Mouse (Mus musculus): ENCODE results near the gene Zfp318.

Zfp318 gene

DNA sequence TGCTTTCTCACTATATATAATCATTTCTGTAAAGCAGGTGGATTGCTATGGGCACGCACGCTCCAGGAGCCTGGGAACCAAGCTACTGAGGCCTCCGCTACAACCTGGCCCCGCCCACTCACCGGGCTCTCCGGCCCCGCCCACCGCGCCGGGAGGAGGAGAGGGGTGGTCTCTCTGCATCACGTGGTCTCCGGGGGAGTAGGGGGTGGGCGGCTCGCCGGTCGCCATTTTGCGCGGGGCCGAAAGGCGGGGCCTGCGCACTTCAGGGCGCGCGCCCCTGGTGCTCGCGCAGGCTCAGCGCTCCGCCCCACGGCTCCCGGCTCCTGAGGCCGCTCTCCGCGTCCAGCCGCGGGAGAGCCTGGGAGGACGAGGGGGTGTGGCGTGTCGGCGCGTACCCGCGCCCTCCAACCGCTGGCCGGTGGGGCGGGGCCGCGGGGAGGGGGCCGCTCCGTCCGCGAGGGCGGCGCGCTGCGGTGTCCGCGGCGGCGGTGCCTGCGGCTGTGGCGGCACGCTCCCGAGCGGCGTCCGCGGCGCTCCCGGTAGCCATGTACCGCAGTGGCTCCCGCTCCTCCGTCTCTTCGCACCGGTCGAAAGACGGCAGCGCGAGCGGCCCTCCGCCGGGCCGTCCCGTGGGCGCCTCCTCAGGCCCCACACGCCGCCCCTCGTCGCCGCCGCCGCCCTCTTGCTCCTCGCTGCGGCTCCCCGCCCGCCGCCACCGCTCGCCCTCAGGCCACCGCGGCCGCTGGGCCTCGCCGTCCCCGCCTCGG is at the start of gene Zfp318:
TSS of gene Zfp318 (plus strand) at position 438 of the 767 bp plus-strand sequence.
- peak; percentile 98 for DNase-seq (ENCODE audit: low spot score)

DNA sequence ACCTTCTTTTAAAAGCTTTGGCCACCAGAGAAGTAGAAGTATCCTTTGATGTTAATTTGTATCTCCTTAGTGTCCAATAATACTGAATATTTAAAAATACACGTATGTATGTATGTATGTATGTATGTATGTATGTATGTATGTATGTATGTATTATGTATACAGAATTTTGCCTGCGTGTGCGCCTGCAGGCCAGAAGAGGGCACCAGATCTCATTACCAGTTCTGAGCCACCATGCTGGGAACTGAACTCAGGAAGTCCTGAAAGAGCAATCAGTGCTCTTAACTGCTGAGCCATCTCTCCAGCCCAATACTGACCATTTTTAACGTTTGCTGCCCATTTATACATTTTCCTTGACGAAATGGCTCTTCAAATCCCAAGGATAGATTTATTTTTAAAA is 47.1 kb upstream of the Zfp318 start:
- no peak for DNase-seq (ENCODE audit: low spot score)

DNA sequence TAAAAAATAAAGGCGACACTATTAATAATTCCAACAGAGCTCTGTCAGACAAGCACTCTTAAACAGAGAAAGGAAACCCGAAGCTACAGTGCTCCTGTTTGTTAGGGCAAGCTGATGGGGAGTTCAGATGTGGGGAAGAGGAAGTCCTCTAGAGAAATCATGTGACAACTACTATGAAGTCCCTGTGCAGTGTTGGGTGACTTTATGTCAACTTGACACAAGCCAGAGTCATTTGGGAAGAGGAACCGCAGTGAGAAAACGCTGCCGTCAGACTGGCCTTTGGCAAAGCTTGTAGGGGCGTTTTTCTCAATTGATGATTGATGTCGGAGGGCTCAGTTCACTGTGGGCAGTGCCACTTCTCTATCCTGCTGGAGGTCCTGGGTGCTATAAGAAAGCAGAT is 42.3 kb upstream of the Zfp318 start:
- DNase-seq (ENCODE audit: low spot score), result no peak

DNA sequence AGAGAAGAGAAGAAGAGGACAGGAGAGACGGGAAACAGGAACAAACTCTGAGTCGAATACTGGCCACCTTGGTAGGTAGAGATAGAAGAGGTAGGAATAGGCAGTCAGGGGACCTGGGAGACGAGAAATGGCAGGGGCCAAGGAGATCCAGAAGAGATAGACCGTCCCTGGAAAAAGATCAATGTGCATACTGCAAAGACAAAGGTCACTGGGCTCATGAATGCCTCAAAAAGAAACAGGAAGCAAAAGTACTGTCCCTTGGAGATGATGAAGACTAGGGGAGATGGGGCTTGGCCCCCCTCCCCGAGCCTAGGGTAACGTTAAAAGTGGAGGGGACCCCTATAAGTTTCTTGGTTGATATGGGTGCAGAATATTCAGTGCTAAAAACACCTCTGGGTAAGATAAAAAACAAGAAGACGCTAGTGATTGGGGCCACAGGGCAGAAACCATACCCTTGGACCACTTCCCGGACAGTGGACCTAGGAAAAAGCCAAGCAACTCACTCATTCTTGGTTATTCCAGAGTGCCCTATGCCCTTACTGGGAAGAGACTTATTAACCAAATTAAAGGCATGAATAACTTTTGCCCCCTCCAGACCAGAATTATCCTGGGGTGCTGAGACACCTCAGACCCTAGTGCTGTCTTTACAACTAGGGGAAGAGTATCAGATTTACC is 32.4 kb upstream of the Zfp318 start:
- DNase-seq (ENCODE audit: low spot score), result no peak

GRCm38 (mm10) chr17:46371783-46372182 is 11.7 kb upstream of the Zfp318 start:
- peak; percentile 24 for DNase-seq (ENCODE audit: low spot score)

GRCm38 (mm10) chr17:46378564-46378963 is 5.0 kb upstream of the Zfp318 start:
- no peak for DNase-seq (ENCODE audit: low spot score)

DNA sequence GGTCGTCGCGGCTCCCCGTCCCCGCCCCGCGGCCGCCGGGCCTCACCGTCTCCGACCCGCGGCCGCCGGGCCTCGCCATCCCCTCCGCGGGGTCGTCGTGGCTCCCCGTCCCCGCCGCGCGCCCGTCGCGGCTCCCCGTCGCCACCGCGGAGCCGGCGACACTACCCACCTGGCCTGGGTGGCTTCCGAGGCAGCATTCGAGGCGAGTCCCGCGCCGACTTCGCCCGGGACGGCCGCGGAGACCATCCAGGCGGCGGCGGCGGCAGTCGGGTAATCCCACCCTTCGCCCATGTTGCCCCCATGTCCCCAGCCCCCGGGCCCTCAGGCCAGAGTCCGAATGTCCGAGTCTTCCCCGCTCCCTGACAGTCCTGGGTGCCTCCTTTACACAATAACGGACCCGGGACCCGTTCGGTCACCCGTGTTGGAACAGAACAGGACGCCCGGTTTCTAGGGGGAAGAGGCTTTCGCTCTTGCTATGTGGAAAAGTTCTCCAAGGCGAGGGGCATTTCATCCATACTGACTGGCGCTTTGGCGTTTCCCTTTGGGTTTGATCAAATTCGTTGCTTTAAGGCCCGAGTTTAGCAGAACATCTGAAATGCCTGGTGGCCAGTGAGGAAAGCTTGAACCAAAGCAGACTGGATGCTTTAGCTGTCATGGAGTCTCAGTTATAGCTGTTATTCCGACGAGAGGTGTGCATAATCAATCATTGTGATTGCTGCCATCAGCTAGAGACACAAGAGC is 700 bp downstream of the Zfp318 start:
- no peak for DNase-seq (ENCODE audit: low spot score)

DNA sequence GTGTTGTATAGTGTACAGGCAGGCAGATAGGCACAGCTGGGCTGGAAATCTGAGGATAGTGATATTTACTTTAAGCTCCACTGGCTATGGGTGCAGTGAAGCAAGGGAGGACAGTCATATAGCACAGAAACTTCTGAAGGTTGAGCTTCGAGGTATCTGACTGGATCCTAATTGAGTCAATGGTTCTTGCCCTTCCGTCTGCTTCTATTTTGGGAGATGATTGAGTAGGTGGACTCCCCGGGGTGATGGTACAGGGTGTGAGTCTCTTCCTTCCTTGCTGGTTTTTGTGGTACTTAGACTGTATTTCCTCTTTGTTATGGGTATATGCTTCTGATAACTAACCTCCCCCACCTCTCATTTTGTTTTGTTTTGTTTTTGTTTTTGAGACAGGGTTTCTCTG is 4.7 kb downstream of the Zfp318 start:
- no peak for DNase-seq (ENCODE audit: low spot score)

- no peak for DNase-seq (ENCODE audit: low spot score)
Measured at GRCm38 (mm10) chr17:46393012-46393411, 9.5 kb downstream of the Zfp318 start.

- DNase-seq (ENCODE audit: low spot score), result no peak
Measured at GRCm38 (mm10) chr17:46394631-46395030, 11.1 kb downstream of the Zfp318 start.

DNA sequence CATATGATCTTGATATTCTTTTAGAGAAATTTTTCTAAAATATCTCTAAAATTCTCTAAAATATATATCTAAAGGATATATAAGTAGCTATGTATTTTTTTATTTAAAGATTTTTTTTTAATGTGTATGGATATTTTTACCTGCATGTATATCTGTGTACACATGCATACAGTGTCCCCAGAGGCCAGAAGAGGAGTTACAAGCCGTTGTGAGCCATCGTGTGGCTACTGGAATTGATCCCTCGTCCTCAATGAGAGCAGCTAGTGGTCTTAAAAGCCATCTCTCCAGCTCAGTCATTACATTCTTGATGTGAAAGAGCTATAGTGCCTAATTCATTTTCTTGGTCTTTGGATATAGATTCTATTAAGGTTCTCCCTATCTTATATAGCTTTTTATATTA is 24.9 kb downstream of the Zfp318 start:
- no peak for DNase-seq (ENCODE audit: low spot score)

DNA sequence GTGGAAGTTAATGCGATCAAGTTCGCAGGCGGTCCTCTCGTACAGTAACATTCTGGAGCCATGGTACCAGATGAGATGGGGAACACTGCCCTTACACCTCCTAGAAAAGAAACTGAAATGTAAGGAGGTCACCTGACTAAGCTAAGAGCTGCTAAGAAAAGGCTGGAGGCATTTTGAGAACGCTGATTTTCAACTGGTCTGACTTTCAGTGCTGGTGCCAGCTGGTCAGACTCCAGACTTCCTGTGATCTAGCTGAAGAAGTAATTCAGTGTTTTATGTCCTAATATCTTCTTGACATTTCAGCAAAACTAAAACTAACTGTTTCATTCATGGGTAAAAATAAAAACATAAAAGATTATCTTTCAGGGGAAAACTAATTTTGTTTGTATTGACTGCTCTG is 35.1 kb downstream of the Zfp318 start:
- no peak for DNase-seq (ENCODE audit: low spot score)

- DNase-seq (ENCODE audit: low spot score), result no peak
Measured at GRCm38 (mm10) chr17:46419717-46420116, 36.2 kb downstream of the Zfp318 start.

DNA sequence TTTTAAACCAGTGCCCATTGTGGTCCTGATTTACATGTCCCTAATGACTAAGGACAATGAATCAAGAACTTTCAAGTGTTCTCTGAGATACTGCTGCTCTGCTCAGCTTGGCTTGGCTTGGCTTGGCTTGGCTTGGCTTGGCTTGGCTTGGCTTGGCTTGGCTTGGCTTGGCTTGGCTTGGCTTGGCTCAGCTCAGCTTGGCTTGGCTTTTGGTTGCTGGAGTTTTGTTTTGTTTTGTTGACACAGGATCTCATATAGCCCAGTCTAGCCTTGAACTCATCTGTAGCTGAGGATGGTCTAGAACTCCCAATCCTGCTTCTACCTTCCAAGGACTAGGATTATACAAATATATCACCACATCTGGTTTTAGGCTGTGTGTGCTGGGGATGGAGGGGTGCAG is 43.0 kb downstream of the Zfp318 start:
- no peak for DNase-seq (ENCODE audit: low spot score)

GRCm38 (mm10) chr17:46428761-46429414 is 45.4 kb downstream of the Zfp318 start, which contains the start of gene Crip3:
Gene Crip3, plus strand, starts transcription at chr17:46428926.
- DNase-seq (ENCODE audit: low spot score), result no peak

- no peak for DNase-seq (ENCODE audit: low spot score)
Measured at GRCm38 (mm10) chr17:46433627-46434026, 50.1 kb downstream of the Zfp318 start.

DNA sequence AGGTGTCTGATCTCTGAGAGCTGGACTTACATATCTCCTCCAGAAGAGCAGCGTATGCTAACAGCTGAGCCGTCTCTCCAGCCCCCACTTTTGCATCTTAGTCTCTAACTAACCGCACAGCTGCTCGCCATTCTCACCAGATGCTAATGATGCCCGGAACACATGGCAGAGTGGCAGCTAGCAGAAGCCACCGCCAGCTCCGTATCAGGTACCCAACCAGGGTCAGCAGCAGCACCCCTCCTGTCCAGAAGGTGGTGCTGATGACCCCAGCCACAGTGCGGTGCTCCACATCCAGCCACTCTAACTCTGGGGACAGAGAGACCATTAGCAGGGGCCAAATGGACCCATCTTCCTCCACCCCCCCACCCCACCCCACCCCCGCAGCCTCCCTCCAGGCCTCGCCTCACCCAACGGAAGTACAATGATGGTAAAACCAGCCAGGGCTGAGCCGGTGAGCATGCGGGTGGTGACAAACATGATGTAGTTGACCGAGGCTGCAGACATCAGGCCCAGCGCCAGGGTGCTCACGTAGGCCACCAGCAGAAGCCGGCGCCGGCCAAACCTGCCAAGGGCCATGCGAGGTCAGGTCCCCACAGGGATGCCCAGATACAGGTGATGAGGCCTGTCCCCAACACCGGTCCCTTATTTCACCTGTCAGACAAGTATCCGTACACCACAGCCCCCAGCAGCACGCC is 53.3 kb downstream of the Zfp318 start:
- no peak for DNase-seq (ENCODE audit: low spot score)

GRCm38 (mm10) chr17:46438298-46438873 is 54.9 kb downstream of the Zfp318 start, which contains the start of gene Slc22a7:
Gene Slc22a7, minus strand, starts transcription at chr17:46438457.
- DNase-seq (ENCODE audit: low spot score), result no peak

GRCm38 (mm10) chr17:46439176-46439575 is 55.6 kb downstream of the Zfp318 start:
- no peak for DNase-seq (ENCODE audit: low spot score)

DNA sequence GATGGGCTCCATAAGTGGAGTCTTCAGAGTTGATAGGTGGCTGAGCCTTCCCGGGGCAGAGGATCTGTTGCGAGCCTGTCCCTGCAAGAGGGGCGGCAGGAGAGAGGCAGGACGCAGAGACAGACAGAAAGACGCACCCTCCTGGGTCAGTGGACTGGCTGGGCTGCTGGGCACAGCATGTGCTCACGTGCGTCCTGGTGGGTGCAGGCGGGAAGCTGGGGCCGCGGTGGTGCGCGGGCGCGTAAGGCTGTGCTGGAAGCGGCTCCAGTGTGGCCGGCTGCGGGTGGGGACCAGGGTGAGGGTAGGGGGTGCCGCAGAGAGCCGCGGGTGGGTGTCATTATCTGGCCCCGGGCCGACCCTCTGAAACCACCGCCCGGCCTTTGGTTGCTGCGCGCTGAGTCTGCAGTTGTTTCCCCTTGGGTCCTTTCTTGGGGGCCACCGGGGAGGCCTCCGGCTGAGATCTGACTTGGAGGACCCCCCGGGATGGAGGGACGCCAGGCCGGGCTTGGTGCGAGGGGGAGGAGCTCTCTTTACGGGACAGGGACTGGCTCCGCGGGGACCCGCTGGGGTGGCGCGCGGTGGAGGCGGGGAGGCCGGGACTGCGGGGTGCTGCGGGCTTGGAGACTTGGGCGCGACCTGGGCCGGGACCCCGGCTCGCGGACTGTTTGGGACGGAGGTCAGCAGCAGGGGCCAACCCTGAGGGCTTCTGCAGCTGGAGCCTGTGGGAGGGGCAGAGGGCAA is 61.5 kb downstream of the Zfp318 start:
- DNase-seq (ENCODE audit: low spot score), result no peak

DNA sequence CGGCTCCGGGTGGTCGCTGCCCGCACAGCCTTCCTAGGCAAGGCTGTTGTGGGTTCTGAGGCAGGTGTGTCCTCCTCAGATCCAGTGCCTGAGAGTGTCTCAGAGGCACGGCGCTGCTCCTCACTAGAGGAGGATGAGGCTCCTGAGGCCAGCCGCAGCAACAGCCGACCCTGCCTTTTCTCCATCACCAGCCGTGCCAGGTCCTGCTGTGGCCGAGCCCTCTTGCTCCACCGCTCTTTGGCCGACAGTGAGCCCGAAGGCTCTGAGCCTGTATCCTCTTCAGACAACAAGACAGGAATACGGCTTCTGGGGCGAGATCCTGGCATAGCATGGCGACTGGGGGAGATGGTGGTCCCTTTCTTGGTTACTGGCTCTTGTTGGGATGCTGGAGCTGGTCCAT is 62.7 kb downstream of the Zfp318 start:
- no peak for DNase-seq (ENCODE audit: low spot score)

Measured in layer of hippocampus, adult 11-12 months (tissue).